Mouse (Mus musculus): ENCODE measurements around the gene Srarp.

Srarp gene

DNA sequence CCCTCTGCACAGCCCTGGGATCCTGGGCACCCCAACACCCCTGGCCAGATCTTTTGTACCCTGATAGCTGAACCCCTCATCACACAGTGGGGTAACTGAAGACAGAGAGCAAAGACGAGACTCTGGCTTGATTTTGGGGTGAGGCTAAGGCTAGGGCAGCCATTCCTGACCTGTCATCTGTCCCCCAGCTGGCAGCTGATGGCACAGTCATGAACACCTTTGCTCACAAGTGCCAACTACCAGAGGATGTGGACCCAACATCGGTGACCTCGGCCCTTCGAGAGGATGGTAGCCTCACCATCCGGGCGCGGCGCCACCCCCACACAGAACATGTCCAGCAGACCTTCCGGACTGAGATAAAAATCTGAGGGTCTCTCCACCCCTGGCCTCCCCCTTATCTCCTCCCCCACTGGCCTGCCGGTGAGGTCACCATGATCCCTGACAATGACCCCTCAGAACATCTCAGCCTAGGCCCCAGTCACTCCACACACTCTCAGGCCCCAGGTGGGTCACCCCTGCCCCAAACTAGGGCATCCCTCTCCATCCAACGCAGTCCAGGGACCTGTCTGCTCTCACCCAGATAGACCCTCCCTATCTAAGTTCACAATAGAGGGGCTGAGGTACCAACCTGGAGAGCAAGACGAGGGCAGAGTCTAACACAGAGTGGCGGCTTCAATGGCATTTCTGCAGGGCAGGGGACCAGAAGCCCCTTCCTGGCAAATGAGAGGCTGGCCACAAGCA, 12.0 kb downstream of the Srarp start:
- no peak for DNase-seq

DNA sequence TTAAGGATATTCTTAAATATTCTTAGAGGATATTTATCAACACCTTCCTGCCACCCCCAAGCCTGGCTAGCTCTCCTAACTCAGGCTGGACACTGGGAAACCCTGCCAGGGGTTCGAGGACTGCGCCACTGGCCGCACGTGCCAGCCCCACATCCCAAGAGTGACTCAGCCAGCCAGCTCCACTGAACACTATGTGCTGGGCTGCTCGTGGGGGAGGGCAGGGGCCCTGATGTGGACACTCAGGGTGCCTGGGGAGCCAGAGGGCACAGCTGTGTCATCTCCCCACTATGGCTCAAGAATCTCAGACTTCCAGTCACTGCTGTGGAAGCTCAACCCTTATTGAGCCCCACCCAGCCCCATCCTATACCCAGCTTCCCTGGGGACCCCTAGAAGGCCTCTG, 12.6 kb downstream of the Srarp start:
- DNase-seq: no peak

DNA sequence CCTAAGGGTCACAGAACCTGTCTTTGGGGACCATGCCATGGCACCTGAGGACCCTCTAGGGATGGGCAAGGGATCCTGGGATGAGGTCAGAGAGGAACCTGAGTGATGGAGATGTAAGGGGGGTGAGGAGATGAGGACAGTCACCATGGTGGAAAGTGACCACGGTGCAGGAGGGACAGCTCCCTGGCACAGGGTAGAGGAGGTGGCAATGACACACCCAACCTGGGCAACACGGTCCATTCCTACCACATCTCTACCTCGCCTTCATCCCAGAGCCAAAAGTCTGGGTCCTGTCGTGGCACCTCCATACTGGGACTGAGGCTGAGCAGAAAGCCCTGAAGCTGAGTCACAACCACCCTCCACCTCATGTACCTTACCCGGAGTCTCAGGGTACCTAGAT, 13.1 kb downstream of the Srarp start:
- DNase-seq: no peak

DNA sequence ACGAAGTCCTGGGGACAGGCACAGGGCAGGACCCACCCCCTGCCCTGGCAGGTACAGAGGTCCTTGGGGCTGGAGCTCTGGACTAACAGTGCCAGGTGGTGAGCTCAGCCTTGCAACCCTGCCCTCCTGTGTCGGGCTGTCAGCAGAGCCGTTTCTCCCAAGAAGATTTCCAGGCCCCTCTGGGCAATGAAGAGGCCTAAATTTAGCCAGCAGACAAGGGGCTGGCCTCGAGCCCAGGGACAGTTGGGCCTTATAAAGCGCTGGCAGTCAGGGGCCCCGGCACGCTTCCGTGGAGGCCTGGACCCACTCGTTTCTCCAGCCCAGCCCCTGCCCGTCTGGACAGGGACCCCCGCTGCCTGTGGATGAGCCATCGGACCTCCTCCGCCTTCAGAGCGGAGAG, 14.5 kb downstream of the Srarp start:
- peak in 1 of 2 experiments; percentile 40 for DNase-seq

DNA sequence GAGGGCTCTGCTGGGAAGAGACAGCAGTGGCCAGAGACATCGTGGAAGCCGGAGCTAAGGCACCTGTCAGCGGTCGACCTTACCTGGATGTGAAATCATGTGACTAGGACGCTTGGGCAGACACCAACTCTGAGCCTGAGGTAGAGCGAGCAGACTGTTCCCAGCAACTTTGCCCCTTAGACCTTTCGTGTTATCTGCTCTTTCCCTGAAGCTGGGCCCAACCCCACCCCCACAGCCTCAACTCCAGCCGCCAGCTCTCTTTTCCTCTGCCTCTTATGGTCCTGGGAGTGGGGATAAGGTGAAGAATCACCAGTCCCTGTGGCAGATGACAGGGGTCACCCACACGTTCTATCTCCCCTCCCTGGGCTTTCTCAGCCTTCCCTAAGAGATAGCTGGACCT, 15.0 kb downstream of the Srarp start:
- DNase-seq: no peak

DNA sequence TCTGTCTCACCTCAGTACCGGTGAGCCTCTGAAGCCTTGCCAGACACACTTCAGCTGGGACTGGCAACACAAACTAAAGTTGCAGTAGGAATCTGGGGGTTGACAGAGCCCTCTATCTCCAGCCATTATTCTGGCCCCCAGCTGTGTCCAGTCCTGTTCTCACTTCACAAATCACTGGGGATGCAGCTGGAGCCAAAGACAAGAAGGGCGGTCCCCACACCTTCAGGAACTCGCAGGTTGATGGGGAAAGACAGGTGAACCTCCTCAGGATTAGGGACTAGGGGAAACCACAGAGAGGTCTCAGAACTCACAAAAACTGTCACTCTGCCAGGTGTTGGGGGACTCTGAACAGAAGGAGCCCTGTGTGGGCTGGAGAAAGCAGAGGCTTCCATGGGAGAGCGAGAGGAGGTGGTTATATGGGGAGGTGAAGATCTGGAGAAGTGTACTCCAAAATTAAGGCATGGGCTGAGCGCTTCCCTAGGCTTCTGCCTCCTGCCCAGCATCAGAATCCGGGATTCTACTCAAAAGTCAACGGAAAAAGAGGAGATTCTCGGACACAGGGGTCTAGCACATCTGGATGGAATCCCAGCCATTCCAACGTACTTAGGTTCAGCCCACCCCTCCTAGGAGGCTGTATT, 15.6 kb downstream of the Srarp start, which contains the start of gene Hspb7:
TSS of gene Hspb7 (plus strand) at position 588 of the 638 bp plus-strand sequence.
- no peak for DNase-seq

DNA sequence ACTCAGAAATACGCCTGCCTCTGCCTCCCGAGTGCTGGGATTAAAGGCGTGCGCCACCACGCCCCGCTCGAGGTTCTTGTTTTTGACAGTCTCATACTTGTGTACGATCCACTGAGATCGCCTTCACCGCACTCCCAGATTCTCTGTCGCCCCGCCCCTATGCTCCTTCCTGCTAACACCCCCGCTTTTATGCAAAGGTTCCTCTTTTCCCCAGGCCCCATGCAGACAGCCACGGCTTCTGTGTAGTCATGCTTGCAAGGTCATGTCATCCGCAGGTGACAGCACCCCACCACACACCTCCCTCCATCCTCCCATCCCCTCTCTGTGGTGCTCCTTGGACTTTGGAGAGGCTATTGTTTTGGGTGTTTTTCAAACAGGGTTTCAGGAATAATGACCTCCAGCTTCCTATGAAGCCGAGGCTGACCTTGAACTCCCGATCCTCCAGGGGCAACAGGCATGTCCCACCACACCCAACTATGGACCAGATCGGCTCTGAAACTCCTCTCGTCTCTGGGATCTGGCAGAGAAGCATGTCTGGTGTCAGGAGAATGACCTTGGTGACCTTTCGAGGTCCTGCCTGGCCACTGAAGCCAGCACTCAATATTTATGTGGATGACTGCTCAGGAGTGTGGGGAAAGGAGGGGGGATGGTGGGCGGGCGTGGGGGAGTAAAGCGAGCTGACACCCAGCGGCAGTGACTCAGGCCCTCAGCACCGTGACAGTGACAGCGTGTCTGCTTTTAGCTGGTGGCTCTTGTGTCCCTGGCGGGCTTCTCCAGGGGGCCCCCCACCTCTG, 16.3 kb downstream of the Srarp start:
- no peak for DNase-seq

DNA sequence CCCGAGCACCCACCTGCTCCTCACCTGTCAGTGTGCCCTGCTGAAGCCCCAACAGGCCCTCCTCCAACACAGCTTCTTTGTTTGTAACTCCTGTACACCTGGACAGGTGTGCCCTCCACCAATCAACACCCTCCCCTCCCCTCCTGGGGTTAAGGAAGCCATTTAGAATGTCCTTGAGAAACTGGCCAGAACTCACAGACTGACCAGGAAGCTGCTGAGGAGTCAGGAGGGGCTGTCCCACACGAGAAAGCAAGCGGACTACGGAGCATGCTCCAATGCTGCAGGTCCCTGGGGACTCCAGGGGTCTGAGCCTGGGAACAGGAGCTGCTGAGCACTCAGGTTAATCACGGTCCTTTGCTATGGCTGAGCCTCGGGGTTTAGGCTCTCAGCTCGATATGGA, 20.0 kb downstream of the Srarp start, which contains the start of gene Clcnkb:
TSS of gene Clcnkb (minus strand) at position 91 of the 400 bp plus-strand sequence.
- DNase-seq: peak; percentile 54 to 71

DNA sequence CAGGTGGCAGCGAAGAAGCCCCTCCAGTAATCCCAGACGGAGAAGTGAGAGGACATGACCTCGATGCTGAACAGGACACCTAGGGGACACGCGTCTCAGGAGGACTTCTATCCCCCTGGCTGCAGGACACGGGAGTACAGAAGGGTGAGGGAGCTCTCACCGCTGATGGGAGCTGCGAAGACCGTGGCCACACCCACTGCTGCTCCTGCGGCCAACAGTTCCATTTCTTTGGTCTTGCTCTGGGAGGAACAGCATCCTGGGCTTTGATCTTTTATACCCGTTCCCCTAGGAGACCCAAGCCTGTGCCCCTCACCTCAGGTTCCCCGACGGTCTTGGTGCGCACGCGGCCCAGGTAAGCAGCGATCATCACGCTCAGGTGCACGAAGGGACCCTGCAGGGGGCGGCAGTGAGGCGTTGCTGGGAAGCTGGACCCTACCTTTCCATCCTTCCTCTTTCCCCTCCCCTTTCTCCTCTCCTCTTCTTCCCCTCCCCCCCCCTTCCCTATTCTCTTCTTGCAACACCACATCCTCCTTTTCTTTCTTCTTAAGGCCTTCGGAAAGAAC, 24.4 kb downstream of the Srarp start:
- DNase-seq: peak in 1 of 2 experiments; percentile 75

DNA sequence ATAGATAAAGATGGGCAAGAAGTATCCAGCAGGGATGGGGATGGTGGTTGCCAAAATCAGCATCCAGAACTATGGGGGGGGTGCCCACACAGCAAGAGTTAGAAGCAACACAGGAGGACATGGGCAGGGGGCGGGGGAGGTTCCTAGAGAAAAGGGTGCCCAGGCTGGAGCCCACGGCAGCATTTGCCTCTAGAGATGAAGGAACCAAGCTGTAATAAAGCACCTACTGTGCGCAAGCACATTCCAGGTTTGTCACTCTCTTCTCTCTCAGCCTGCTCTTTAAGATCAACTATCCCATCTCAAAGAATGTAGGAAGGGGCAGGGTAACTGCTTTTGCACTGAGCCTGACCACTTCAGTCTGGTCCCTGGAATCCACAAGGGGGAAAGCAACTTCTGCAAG, 27.3 kb downstream of the Srarp start:
- DNase-seq: no peak

DNA sequence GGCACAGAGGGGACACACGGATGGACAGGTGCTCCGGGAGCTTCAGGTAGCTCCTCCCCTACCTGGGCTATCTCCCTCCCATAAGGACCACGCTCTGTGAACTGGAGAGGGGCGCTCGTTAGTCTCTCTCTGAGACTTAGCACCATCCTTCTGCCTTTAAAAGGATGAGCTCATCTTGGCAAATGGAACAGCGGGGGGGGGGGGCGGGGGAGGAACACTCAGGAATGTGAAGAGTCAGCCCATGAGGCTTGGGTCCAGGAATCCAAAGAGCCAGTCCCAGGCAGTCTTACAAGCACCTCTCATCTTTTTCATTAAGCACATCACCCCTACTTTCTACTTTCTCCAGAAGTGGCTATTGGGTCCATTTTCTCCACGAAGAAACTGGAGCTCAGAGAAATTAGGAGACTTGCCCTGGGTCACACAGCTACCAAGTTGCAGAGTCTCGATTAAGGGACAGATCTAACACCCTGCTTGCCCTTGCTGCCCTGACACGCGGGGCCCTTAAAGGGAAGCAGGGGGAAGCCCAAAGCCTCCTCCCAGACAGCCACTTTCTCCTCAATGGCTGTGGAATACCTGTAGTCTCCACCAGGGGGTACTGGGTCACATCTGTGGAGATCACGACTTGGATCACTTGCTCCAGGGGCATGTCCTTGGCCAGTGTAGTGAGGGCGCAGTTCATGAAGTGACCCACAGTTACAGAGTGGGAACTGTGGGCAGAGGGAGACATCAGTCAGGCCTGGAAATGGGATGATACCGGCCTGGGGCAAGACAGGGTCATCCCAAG, 29.2 kb downstream of the Srarp start:
- DNase-seq: peak; percentile 65 to 71

DNA sequence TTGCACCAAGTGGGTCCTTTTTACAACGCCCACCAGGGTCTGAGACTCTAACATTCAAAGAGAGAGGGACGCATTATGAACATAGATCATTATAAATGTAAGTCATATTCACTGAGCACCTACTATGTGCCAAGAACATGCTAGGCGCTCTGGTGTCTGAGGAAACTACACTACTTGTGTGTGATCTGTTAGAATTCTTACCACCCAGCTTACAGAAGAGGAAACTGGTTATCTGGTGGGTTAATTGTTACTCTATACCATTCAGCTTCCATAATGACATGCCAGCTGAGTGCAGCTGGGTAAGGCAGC, 30.6 kb downstream of the Srarp start:
- no peak for DNase-seq

DNA sequence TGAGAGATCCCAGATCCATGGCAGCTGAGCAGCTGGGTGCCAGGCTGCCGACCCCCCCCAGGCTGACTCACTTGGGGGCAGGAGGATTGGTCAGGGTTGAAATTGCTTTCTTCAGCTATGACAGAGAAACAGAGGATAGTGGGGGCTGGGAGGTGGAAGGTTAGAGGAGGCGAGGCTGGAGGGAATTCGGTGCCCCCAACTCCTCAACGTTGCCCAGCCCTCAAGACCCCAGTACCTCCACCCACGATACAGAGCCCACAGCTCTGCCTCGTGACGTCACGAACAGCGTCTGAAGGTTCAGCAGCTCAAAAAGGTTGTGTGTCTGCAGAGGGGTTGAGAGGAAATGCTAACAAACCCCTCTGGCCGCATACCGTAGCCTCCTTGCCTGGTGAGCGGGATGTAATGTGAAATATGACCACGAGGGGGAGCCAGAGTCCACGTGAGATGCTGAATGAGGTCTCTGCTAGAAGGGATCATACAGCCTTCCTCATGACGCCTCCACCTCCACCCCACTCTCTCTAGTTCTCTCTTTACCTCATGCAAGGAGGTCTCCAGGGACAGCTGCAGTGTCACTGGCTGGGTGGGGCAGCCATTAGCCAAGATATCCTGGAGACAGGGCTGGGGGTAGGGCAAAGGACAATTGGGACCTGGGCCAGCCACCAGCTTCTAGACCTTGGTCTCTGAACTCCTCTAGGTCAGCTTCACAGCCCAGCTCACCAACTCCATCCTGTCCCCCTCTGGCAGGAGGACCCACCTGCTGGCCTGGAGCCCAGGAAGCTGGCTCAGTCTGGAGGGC, 31.2 kb downstream of the Srarp start:
- DNase-seq: peak; percentile 82 to 91

DNA sequence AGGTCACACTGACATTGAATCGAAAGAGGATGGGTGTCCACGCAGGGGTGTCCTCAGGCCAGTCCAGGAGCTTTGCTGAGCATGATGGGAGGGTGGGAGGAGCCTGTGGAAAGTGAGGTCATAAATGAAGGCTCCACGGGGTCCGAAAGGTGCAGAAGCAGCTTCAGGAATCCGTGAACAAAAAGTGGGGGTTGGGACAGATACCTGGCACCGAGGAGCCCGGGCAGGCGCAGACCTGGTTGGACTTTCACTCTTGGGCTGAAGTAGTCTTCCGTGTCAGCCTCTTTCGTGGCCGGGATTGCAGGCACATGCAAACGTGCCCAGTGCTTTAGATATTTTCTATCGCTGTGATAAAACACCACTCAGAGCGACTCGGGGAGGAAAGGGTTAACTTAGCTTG, 35.7 kb downstream of the Srarp start:
- peak; percentile 76 to 78 for DNase-seq

DNA sequence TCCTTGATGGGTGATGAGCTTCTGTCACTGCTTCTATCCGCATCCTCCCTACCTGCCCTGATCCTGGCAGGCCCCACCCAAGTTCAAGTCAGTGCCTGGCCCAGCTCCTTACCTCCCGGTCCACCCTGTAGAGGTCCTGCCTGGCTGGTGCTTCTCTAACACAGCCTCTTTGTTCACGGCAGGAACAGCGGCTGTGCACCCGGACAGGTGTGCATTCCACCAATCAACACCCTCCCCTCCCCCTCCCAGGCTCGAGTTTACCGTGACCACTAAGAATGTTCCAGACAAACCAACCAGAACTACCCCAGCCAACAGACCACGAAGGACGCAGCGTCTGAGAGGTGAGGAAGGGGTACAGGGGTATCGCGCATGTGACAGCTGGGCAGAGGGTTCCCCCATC, 37.4 kb downstream of the Srarp start, which contains the start of gene Clcnka:
TSS of gene Clcnka (minus strand) at position 180 of the 400 bp plus-strand sequence.
- peak; percentile 61 to 75 for DNase-seq

DNA sequence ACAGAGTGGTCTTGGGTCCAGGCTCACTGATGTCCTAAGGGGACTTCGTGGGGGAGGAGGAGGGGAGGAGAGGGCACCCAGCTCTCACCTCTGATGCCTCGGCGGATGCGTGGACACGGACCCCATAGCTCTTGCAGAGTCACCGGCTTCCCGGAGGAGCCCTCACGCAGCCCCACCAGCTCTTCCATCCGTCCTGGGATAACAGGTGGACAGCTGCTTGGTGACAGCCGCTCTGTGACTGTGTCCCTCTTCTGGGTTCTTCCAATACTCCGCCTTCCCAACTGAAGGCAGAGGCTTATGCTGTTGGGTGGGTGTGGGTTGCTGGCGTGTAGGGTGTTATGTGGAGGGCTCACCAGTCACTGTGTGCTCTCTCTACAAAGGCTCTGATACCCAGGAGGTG, 38.0 kb downstream of the Srarp start:
- DNase-seq: no peak

DNA sequence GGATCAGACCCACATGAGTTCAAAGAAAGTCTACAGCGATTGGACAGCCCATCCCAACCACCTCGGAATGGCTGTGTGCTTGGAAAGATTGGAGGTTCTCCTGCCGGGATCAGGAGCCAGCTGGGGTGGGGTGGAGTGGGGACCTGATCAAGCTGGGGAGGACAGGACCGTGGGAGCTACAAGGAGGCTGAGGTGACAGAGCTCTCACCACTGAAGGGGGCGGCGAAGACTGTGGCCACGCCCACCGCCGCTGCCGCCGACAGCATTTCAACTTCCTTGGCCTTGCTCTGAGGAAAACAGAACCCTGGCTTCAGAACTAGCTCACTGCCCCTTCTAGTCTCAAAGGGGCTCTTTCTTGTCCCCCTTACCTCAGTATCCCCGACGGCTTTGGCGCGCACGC, 41.2 kb downstream of the Srarp start:
- peak in 1 of 2 experiments; percentile 52 for DNase-seq

DNA sequence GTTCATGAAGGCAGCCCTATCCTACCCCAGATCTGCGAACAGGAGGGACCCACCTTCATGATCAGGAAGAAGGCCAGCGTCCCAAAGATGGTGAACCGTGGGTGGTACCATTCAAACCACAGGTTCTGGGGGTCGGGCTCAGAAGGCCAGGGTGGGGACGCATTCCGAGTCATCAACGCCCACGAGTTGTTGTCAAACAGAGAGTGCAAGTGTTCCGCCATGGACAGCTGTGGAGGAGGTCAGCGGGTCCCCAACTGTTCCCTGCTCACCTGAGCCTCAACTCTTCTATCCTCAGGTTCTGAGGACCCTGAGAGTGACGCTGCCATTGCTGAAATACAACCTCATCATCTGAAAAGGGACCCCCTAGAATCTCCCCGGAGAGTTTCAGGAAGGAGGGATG, 44.6 kb downstream of the Srarp start:
- no peak for DNase-seq

DNA sequence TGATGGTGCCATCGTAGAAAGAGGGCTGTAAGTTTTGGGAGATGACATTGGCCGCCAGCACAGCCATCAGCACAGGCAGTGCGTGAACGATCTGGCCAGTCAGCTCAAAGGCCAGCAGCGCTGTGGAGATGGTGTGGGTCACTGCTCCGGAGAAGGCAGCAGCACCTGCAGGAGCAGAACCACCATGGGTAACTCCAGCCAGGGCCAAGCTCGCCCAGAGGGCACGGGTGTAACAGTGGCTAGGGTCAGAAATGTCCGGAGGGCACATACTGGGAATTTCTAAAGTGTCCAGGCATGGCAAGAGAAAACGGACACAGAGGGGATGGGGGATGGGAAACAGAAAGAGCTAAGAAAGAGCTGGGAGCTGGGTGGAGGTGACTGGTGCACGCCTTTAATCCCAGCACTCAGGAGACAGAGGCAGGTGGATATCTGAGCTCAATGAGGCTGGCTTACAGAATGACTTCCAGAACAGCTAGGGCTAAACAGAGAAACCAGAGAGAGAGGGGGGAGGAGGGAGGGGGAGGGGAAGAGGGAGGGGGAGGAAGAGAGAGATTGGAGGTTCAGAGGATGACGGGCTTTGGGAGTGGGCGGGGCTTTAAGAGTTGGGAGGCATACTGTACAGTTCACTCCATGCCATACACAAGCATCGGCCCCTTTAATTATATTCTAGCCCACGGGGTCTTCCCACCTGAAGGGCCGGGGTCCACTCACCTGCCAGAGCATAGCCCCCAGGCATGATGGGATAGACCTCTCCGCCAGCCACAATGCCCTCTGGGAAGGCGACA, 46.3 kb downstream of the Srarp start:
- DNase-seq: peak in 1 of 2 experiments; percentile 23

DNA sequence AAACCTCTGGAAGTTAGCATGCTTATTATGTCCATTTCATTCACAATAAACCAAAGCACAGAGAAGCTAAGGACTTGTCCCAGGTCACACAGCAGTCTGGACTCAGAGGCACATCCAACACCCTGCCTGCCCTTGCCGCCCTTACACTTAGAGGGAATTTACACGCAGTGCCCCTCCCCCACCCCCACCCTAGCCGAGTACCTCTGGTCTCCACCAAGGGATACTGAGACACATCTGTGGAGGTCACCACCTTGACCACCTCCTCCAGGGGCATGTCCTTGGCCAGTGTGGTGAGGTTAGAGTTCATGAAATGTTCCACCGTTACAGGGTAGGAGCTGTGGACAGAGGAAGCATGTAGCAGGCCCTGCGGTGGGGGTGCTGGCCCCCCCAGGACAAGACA, 48.0 kb downstream of the Srarp start:
- DNase-seq: no peak
